Mouse (Mus musculus): ENCODE results near the gene Sphk1.

- TF ChIP-seq CTCF (IDR thresholded peaks at IDR 0.05; ENCODE audit: low read depth) (no peak), EP300 (IDR thresholded peaks at IDR 0.05; ENCODE audit: low read depth) (no peak)
Measured at GRCm38 (mm10) chr11:116511301-116511868, 19.3 kb upstream of the Sphk1 start.
